Mouse (Mus musculus): ENCODE measurements at regions not wholly inside any gene's neighbourhood (a gene's known extent, or its start where the extent isn't known, plus 50 kb on each side); places are given as distances from the start of the nearest gene placed in this dataset.

DNA sequence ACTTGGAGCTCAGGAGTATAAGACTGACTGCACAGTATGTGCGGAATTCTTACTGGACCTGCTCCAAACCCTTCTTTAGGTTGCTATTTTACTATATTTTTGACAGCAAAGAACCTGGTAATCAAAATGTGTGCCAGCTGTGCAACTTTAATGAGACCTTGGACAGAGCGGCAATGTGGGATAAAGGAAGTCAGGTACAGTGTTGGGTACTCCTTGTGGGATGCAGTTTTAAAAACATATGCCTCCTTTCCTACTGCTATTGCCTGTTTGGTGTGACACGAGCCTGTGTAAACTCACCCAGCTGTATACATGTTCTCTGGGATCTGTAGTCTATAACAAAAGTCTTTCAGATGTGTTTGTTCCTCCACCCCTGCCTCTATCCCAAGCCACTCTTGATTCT, 85.4 kb upstream of the Itprid2 start:
- whole genome bisulfite sequencing, result 88% methylated on average over 3 of the region's 3 CpGs
- no peak overlapping the region for H3K9ac ChIP-seq (ENCODE audit: low read length)
- no peaks in the 10 kb centered on the region for H3K9me3 ChIP-seq (ENCODE audit: control insufficient read depth, low read length)
- H3K36me3 ChIP-seq (ENCODE audit: control insufficient read depth, insufficient read depth, low read length), result no peaks in the 10 kb centered on the region
- H3K4me1 ChIP-seq (ENCODE audit: control insufficient read depth in 2 of 2, insufficient read depth in 2 of 2, low read length in 2 of 2), result peaks cover 9 to 18% of the 10 kb centered on the region in 2 experiments
- H3K27ac ChIP-seq (replicated peaks in 1 of 2; ENCODE audit: control insufficient read depth in 1 of 2, insufficient read depth in 1 of 2, low read depth in 2 of 2, low read length in 2 of 2), result no peak overlapping the region
- H3K4me3 ChIP-seq (ENCODE audit: control insufficient read depth in 1 of 2, insufficient read depth in 1 of 2, low read depth in 1 of 2, low read length in 2 of 2), result no peak overlapping the region
- no peaks in the 10 kb centered on the region for H3K27me3 ChIP-seq (ENCODE audit: control insufficient read depth, insufficient read depth, low read length)
- H3K4me2 ChIP-seq (ENCODE audit: low read length), result no peak overlapping the region
- no peak for ATAC-seq (ENCODE audit: insufficient number of reproducible peaks, insufficient read depth, low FRiP score, low read depth)

DNA sequence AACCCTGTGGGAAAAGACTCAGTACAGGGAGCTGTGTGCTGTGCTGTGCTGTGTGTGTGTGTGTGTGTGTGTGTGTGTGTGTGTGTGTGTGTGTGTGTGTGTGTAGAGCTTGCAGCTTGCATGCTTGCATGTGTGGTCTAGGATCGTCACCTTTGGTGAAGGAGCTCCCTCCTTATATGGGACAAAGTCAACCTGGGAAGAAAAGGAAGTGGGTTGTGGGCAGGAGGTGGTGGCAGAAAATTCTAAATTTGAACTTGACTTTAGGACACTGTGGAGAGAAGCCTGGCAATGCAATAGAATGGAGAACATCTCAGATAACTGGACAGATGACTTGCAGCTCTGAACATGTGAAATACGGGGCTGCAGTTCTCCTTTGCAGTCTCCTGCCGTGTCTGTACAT, 84.7 kb upstream of the Itprid2 start:
- Histone ChIP-seq H3K27me3 (ENCODE audit: control insufficient read depth, insufficient read depth, low read length) (no peaks in the 10 kb centered on the region), H3K4me3 (ENCODE audit: control insufficient read depth in 1 of 2, insufficient read depth in 1 of 2, low read depth in 1 of 2, low read length in 2 of 2) (no peak overlapping the region), H3K9ac (ENCODE audit: low read length) (no peak overlapping the region), H3K27ac (replicated peaks in 1 of 2; ENCODE audit: control insufficient read depth in 1 of 2, insufficient read depth in 1 of 2, low read depth in 2 of 2, low read length in 2 of 2) (no peak overlapping the region), H3K9me3 (ENCODE audit: control insufficient read depth, low read length) (no peaks in the 10 kb centered on the region), H3K36me3 (ENCODE audit: control insufficient read depth, insufficient read depth, low read length) (no peaks in the 10 kb centered on the region), H3K4me2 (ENCODE audit: low read length) (no peak overlapping the region), H3K4me1 (ENCODE audit: control insufficient read depth in 2 of 2, insufficient read depth in 2 of 2, low read length in 2 of 2) (peaks cover 5 to 11% of the 10 kb centered on the region in 2 experiments)
- 80% methylated on average over 3 of the region's 3 CpGs for WGBS
- no peak for ATAC-seq (ENCODE audit: insufficient number of reproducible peaks, insufficient read depth, low FRiP score, low read depth)

DNA sequence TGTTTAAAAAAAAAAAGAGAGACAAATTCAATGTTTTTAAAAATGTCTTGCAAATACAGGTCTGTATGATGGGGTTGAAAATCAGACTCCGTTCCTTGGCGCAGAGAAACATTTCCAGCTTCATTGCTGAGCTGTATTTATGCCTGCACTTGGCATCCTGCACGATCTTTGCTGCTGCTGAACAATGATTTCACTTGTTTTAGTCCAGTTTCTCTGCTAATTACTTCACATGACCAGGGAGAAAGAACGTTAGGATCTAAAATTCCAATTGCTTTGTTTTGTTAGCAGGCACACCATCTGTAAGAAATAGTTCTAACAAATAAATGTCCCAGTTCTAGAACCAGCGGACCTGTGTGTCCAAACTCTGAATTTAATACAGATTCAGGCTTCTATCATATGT, 82.7 kb upstream of the Itprid2 start:
- Histone ChIP-seq H3K9me3 (ENCODE audit: control insufficient read depth, low read length) (no peaks in the 10 kb centered on the region), H3K4me3 (ENCODE audit: control insufficient read depth in 1 of 2, insufficient read depth in 1 of 2, low read depth in 1 of 2, low read length in 2 of 2) (no peak overlapping the region), H3K36me3 (ENCODE audit: control insufficient read depth, insufficient read depth, low read length) (no peaks in the 10 kb centered on the region), H3K9ac (ENCODE audit: low read length) (no peak overlapping the region), H3K27me3 (ENCODE audit: control insufficient read depth, insufficient read depth, low read length) (no peaks in the 10 kb centered on the region), H3K4me1 (ENCODE audit: control insufficient read depth in 2 of 2, insufficient read depth in 2 of 2, low read length in 2 of 2) (peaks cover 3 to 8% of the 10 kb centered on the region in 2 experiments), H3K4me2 (ENCODE audit: low read length) (no peak overlapping the region), H3K27ac (replicated peaks in 1 of 2; ENCODE audit: control insufficient read depth in 1 of 2, insufficient read depth in 1 of 2, low read depth in 2 of 2, low read length in 2 of 2) (no peak overlapping the region)
- no peak for ATAC-seq (ENCODE audit: insufficient number of reproducible peaks, insufficient read depth, low FRiP score, low read depth)
- 79% methylated on average over 5 of the region's 5 CpGs for WGBS

DNA sequence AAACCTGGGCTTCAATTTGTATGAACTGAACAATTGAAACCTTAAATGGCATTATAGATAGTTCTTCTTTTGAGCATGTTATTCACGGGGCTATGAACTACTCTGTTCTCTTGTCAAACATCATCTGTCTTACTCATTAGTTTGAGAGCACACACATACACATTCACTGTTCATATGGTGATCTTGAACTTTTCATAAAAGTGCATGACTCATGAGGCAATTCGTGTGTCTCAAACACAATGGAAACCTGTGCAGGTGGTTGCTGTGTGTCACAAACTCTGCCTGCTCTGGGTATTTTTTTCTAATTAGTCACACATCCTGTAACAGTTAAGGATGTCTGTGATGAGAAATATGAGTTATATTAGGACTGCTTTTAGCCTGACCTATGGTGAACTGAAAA, 79.8 kb upstream of the Itprid2 start:
- H3K9ac ChIP-seq (ENCODE audit: low read length), result no peak overlapping the region
- H3K4me2 ChIP-seq (ENCODE audit: low read length), result no peak overlapping the region
- H3K4me3 ChIP-seq (ENCODE audit: control insufficient read depth in 1 of 2, insufficient read depth in 1 of 2, low read depth in 1 of 2, low read length in 2 of 2), result no peak overlapping the region
- no peak for ATAC-seq (ENCODE audit: insufficient number of reproducible peaks, insufficient read depth, low FRiP score, low read depth)
- WGBS, result 78% methylated on average over 2 of the region's 2 CpGs
- H3K9me3 ChIP-seq (ENCODE audit: control insufficient read depth, low read length), result no peaks in the 10 kb centered on the region
- H3K27ac ChIP-seq (replicated peaks in 1 of 2; ENCODE audit: control insufficient read depth in 1 of 2, insufficient read depth in 1 of 2, low read depth in 2 of 2, low read length in 2 of 2), result no peak overlapping the region
- no peaks in the 10 kb centered on the region for H3K27me3 ChIP-seq (ENCODE audit: control insufficient read depth, insufficient read depth, low read length)
- H3K4me1 ChIP-seq (ENCODE audit: control insufficient read depth in 2 of 2, insufficient read depth in 2 of 2, low read length in 2 of 2), result no peaks in the 10 kb centered on the region
- no peaks in the 10 kb centered on the region for H3K36me3 ChIP-seq (ENCODE audit: control insufficient read depth, insufficient read depth, low read length)

DNA sequence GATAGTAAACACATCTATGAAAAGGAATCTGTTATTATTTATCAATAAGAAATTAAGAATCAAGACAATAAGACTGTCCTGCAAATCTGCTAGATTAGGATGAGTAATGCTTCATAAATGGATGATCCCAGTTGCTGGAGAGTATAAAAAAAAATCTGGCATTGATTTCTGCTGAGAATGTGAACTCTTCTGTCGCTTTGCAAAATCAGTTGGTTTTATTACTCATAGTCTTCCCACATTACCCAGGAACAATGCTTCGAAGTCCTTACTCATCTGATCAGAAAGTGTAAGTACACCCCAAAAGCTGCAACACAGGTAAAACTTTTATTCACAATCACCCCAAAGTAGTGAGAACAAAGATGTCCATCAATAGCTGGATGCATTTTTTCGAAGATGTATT, 77.8 kb upstream of the Itprid2 start:
- no peak overlapping the region for H3K9ac ChIP-seq (ENCODE audit: low read length)
- ATAC-seq (ENCODE audit: insufficient number of reproducible peaks, insufficient read depth, low FRiP score, low read depth), result no peak
- H3K4me2 ChIP-seq (ENCODE audit: low read length), result no peak overlapping the region
- H3K36me3 ChIP-seq (ENCODE audit: control insufficient read depth, insufficient read depth, low read length), result no peaks in the 10 kb centered on the region
- H3K27ac ChIP-seq (replicated peaks in 1 of 2; ENCODE audit: control insufficient read depth in 1 of 2, insufficient read depth in 1 of 2, low read depth in 2 of 2, low read length in 2 of 2), result no peak overlapping the region
- WGBS, result 81% methylated on average over 3 of the region's 3 CpGs
- H3K4me3 ChIP-seq (ENCODE audit: control insufficient read depth in 1 of 2, insufficient read depth in 1 of 2, low read depth in 1 of 2, low read length in 2 of 2), result no peak overlapping the region
- H3K27me3 ChIP-seq (ENCODE audit: control insufficient read depth, insufficient read depth, low read length), result no peaks in the 10 kb centered on the region
- no peaks in the 10 kb centered on the region for H3K4me1 ChIP-seq (ENCODE audit: control insufficient read depth in 2 of 2, insufficient read depth in 2 of 2, low read length in 2 of 2)
- no peaks in the 10 kb centered on the region for H3K9me3 ChIP-seq (ENCODE audit: control insufficient read depth, low read length)

DNA sequence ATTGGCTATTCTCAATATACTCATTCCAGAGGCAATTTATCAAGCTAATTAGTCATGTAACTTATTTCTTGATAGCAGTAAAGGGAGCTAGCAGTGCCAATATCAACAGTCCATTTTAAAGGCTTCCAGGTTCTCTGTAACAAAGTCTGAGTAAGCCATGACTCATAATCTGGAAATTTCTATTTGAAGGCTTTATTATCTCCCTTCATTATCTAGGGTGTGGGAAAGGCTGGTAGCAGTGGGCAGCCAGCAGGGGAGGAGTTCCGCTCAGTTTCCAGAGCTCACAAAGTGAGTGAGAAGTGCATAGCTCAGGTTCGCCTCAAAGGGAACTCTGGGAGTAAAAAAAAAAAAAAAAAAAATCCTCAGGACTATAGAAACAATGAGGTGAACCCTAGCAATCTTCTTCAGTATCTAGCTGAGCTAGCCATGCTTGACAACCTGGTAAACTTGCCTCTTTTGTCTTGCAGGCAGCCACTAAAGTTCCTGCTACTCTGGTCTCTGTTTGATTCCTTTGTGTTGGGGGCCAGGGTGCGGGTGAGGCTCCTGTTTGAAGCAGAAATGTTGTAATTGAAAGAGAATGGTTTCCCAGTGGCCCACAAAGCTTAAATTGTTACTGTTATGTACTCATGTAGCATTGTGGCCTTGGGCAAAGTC, 68.7 kb upstream of the Itprid2 start:
- ATAC-seq (ENCODE audit: insufficient number of reproducible peaks, insufficient read depth, low FRiP score, low read depth), result no peak
- peak overlapping the region; percentile 59 to 87 for H3K27ac ChIP-seq (replicated peaks in 1 of 2; ENCODE audit: control insufficient read depth in 1 of 2, insufficient read depth in 1 of 2, low read depth in 2 of 2, low read length in 2 of 2)
- WGBS, result 19% methylated on average over 3 of the region's 3 CpGs

DNA sequence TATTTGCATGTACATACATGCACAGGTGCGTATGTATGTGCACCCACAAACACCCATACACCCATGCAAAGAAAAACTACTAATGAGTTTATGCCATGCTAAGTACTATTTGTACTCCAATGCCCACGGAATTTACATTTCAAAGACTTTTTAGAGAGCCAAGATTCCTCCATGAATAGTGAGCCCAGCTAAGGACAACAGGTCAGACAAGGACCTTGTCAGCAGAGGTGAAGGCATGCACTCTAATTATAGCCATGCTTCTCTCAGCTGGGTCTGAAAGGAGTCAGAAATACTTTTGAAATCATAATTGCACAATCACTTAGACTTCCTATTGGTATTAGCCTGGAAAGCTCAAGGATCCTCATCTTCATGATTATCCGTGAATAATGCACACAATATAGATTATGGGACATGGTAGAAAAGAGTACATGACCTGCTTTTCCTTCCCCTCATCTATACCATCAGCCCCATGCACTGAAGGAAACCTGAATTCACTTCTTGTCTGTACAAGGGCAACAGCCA, 67.7 kb upstream of the Itprid2 start:
- 41% methylated on average over 3 of the region's 3 CpGs for WGBS
- peak overlapping the region; percentile 82 to 87 for H3K27ac ChIP-seq (replicated peaks in 1 of 2; ENCODE audit: control insufficient read depth in 1 of 2, insufficient read depth in 1 of 2, low read depth in 2 of 2, low read length in 2 of 2)
- no peak overlapping the region for H3K9ac ChIP-seq (ENCODE audit: low read length)
- no peaks in the 10 kb centered on the region for H3K9me3 ChIP-seq (ENCODE audit: control insufficient read depth, low read length)
- H3K27me3 ChIP-seq (ENCODE audit: control insufficient read depth, insufficient read depth, low read length), result no peaks in the 10 kb centered on the region
- peak overlapping the region; percentile 32 for H3K4me2 ChIP-seq (ENCODE audit: low read length)
- peaks cover 12 to 50% of the 10 kb centered on the region in 2 experiments for H3K4me1 ChIP-seq (ENCODE audit: control insufficient read depth in 2 of 2, insufficient read depth in 2 of 2, low read length in 2 of 2)
- ATAC-seq (ENCODE audit: insufficient number of reproducible peaks, insufficient read depth, low FRiP score, low read depth), result no peak
- no peaks in the 10 kb centered on the region for H3K36me3 ChIP-seq (ENCODE audit: control insufficient read depth, insufficient read depth, low read length)
- no peak overlapping the region for H3K4me3 ChIP-seq (ENCODE audit: control insufficient read depth in 1 of 2, insufficient read depth in 1 of 2, low read depth in 1 of 2, low read length in 2 of 2)

More for the DNA sequence above, 68.7 kb upstream of the Itprid2 start:
- Histone ChIP-seq H3K4me3 (ENCODE audit: control insufficient read depth in 1 of 2, insufficient read depth in 1 of 2, low read depth in 1 of 2, low read length in 2 of 2) (no peak overlapping the region), H3K9ac (ENCODE audit: low read length) (no peak overlapping the region), H3K36me3 (ENCODE audit: control insufficient read depth, insufficient read depth, low read length) (no peaks in the 10 kb centered on the region), H3K9me3 (ENCODE audit: control insufficient read depth, low read length) (no peaks in the 10 kb centered on the region), H3K4me1 (ENCODE audit: control insufficient read depth in 2 of 2, insufficient read depth in 2 of 2, low read length in 2 of 2) (peaks cover 12 to 46% of the 10 kb centered on the region in 2 experiments), H3K27me3 (ENCODE audit: control insufficient read depth, insufficient read depth, low read length) (no peaks in the 10 kb centered on the region), H3K4me2 (ENCODE audit: low read length) (no peak overlapping the region)

DNA sequence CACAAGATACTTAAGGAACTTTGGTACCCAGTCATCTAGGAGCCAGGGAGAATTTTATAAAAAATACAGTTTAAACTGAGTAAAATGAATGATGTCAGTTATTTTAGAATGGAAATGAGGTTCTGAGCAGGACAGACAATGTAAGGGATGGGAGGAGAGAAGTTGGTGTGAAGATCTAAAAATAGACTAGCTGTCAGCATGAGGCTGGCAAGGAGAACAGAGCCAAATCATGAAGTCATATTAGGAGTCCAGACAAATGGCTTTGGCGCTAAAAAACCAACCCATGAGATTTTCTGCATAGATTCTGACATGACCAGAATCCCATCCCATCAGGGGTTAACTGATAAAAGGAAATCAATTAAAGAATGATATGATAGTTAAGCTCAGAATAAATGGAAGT, 65.5 kb upstream of the Itprid2 start:
- Histone ChIP-seq H3K36me3 (ENCODE audit: control insufficient read depth, insufficient read depth, low read length) (no peaks in the 10 kb centered on the region), H3K4me2 (ENCODE audit: low read length) (no peak overlapping the region), H3K27ac (replicated peaks in 1 of 2; ENCODE audit: control insufficient read depth in 1 of 2, insufficient read depth in 1 of 2, low read depth in 2 of 2, low read length in 2 of 2) (peak overlapping the region in 1 of 2 experiments; percentile 74; a peak in 2 of 4 replicates), H3K9ac (ENCODE audit: low read length) (no peak overlapping the region), H3K4me3 (ENCODE audit: control insufficient read depth in 1 of 2, insufficient read depth in 1 of 2, low read depth in 1 of 2, low read length in 2 of 2) (no peak overlapping the region), H3K4me1 (ENCODE audit: control insufficient read depth in 2 of 2, insufficient read depth in 2 of 2, low read length in 2 of 2) (peaks cover 12 to 47% of the 10 kb centered on the region in 2 experiments), H3K27me3 (ENCODE audit: control insufficient read depth, insufficient read depth, low read length) (no peaks in the 10 kb centered on the region), H3K9me3 (ENCODE audit: control insufficient read depth, low read length) (no peaks in the 10 kb centered on the region)
- no peak for ATAC-seq (ENCODE audit: insufficient number of reproducible peaks, insufficient read depth, low FRiP score, low read depth)
- WGBS, result 16% methylated on average over 1 of the region's 1 CpGs
